Mouse (Mus musculus): ENCODE results near the gene Mxd3.

GRCm38 (mm10) chr13:55338131-55339054 is 8.8 kb upstream of the Mxd3 start:
- TF ChIP-seq CTCF (IDR thresholded peaks at IDR 0.05; ENCODE audit: low read depth, low read length) (no peak), POLR2AphosphoS5 (IDR thresholded peaks at IDR 0.05; ENCODE audit: insufficient replicate concordance, low read depth, low read length) (no peak)

All from G1E (cell line).